Mouse (Mus musculus) kidney, embryonic 16.5 days (tissue): ENCODE results near the gene Cfap73. TPM values are rescaled to one million over a fixed set of nuclear protein-coding genes. Genes with fewer than 3 reads are reported as not detected.

ENCODE experiments used
- ATAC-seq: fragments of 200-750 bp; cut with Nextera tagmentation; 2 replicates; pipeline ENCODE4 v1.8.0; 2017; ENCODE audit warnings: moderate TSS enrichment; ENCODE audit not compliant: low FRiP score, low TSS enrichment
- H3K27ac ChIP-seq: fragments of 300-500 bp; sonication (generic); 2 replicates; pipeline ENCODE4 v1.5.1; 2014; ENCODE audit warnings: low read length
- H3K27me3 ChIP-seq: fragments of 300-500 bp; sonication (generic); 2 replicates; pipeline ENCODE4 v1.6.1; 2014; ENCODE audit warnings: low read length, control low read depth, mixed read lengths; ENCODE audit not compliant: insufficient read depth
- H3K36me3 ChIP-seq: fragments of 300-500 bp; sonication (generic); 2 replicates; pipeline ENCODE4 v1.6.1; 2014; ENCODE audit warnings: low read length, control low read depth, mixed read lengths; ENCODE audit not compliant: insufficient read depth
- H3K4me1 ChIP-seq: fragments of 300-500 bp; sonication (generic); 2 replicates; pipeline ENCODE4 v1.6.1; 2014; ENCODE audit warnings: low read length, control low read depth, mixed read lengths; ENCODE audit not compliant: insufficient read depth
- H3K4me2 ChIP-seq: fragments of 300-500 bp; sonication (generic); replicated peaks from 2 replicates; pipeline ENCODE4 v1.6.1; 2014; ENCODE audit warnings: low read depth, low read length
- H3K4me3 ChIP-seq: fragments of 300-500 bp; sonication (generic); 2 replicates; pipeline ENCODE4 v1.5.1; 2014; ENCODE audit warnings: mild to moderate bottlenecking, low read length
- H3K9ac ChIP-seq: fragments of 300-500 bp; sonication (generic); replicated peaks from 2 replicates; pipeline ENCODE4 v1.6.1; 2014; ENCODE audit warnings: low read length
- H3K9me3 ChIP-seq: fragments of 300-500 bp; sonication (generic); 2 replicates; pipeline ENCODE4 v1.6.1; 2016; ENCODE audit warnings: low read length, control low read depth
- WGBS: fragments of 180-500 bp; shearing (Covaris S2); extraction: QIAGEN DNeasy Blood & Tissue Kit; methylation state at CpG from one replicate; pipeline ENCODE4 v1.1.7; 2014; 5-methylcytosine and 5-hydroxymethylcytosine counted together
- polyA plus RNA-seq: library from polyadenylated mRNA; unstranded; fragments of >200 nt; fragmentation: Nextera tagmentation; extraction: Ambion mirVana; gene quantifications from 2 replicates; pipeline ENCODE4 v1.2.1, GENCODE M21; 2015

Cfap73 gene
- polyA plus RNA-seq, 1 experiment from 2014 or later: not detected

GRCm38 (mm10) chr5:120592141-120592540, 41.9 kb downstream of the Cfap73 start:
- H3K9me3 ChIP-seq: no peaks in the 10 kb centered on the region
- no peak overlapping the region for H3K9ac ChIP-seq
- no peaks in the 10 kb centered on the region for H3K36me3 ChIP-seq
- H3K4me1 ChIP-seq: peaks cover 13% of the 10 kb centered on the region
- H3K27me3 ChIP-seq: no peaks in the 10 kb centered on the region
- ATAC-seq: no peak
- H3K27ac ChIP-seq: no peak overlapping the region
- no peak overlapping the region for H3K4me3 ChIP-seq
- H3K4me2 ChIP-seq: no peak overlapping the region
- 72% methylated on average over 7 of the region's 7 CpGs for WGBS

GRCm38 (mm10) chr5:120590356-120591010, 43.6 kb downstream of the Cfap73 start:
- no peak for ATAC-seq
- H3K9me3 ChIP-seq: no peaks in the 10 kb centered on the region

GRCm38 (mm10) chr5:120588569-120589094, 45.4 kb downstream of the Cfap73 start, which contains the start of the genes Tpcn1 and Iqcd:
Tpcn1 (minus strand) TSS chr5:120588673.
Iqcd (plus strand) TSS chr5:120589016.
- Histone ChIP-seq H3K9ac (peak within 1 kb of the TSS; percentile 86), H3K4me2 (peak within 1 kb of the TSS; percentile 93), H3K9me3 (no peaks in the 10 kb centered on the region), H3K36me3 (peaks cover 8% of the 10 kb centered on the region; the same call in 1 of the 2 replicates), H3K4me1 (peaks cover 25% of the 10 kb centered on the region), H3K4me3 (peak within 1 kb of the TSS; percentile 82), H3K27me3 (no peaks in the 10 kb centered on the region), H3K27ac (peak within 1 kb of the TSS; percentile 65)
- WGBS: 0% methylated on average over 35 of the region's 35 CpGs
- ATAC-seq: peak; percentile 96

More at GRCm38 (mm10) chr5:120590356-120591010, 43.6 kb downstream of the Cfap73 start:
- Histone ChIP-seq H3K4me2 (no peak overlapping the region), H3K27me3 (no peaks in the 10 kb centered on the region), H3K4me1 (peaks cover 25% of the 10 kb centered on the region), H3K27ac (no peak overlapping the region), H3K4me3 (no peak overlapping the region), H3K9ac (no peak overlapping the region), H3K36me3 (no peaks in the 10 kb centered on the region)
- 75% methylated on average over 16 of the region's 16 CpGs for WGBS

GRCm38 (mm10) chr5:120587940-120588568, 46.0 kb downstream of the Cfap73 start:
- ATAC-seq: no peak; the same call in 1 of the 2 replicates
- no peaks in the 10 kb centered on the region for H3K9me3 ChIP-seq
- H3K4me1 ChIP-seq: peaks cover 25% of the 10 kb centered on the region
- H3K4me2 ChIP-seq: peak overlapping the region; percentile 93
- H3K36me3 ChIP-seq: peaks cover 11% of the 10 kb centered on the region; the same call in 1 of the 2 replicates
- under 1% methylated on average over 29 of the region's 29 CpGs for WGBS
- H3K4me3 ChIP-seq: peak overlapping the region; percentile 82
- H3K27ac ChIP-seq: peak overlapping the region; percentile 65
- H3K9ac ChIP-seq: peak overlapping the region; percentile 86
- H3K27me3 ChIP-seq: no peaks in the 10 kb centered on the region

GRCm38 (mm10) chr5:120587616-120587926, 46.5 kb downstream of the Cfap73 start:
- Histone ChIP-seq H3K4me1 (peaks cover 25% of the 10 kb centered on the region), H3K4me2 (peak overlapping the region; percentile 93), H3K27ac (peak overlapping the region; percentile 31), H3K9ac (peak overlapping the region; percentile 86), H3K27me3 (no peaks in the 10 kb centered on the region), H3K9me3 (no peaks in the 10 kb centered on the region), H3K36me3 (peaks cover 14% of the 10 kb centered on the region; the same call in 1 of the 2 replicates), H3K4me3 (peak overlapping the region; percentile 82)
- WGBS: 18% methylated on average over 9 of the region's 9 CpGs
- no peak for ATAC-seq

- ATAC-seq: no peak
- H3K36me3 ChIP-seq: peaks cover 17% of the 10 kb centered on the region
- peak overlapping the region; percentile 93 for H3K4me2 ChIP-seq
- no peaks in the 10 kb centered on the region for H3K9me3 ChIP-seq
- 10% methylated on average over 17 of the region's 17 CpGs for WGBS
- H3K27me3 ChIP-seq: no peaks in the 10 kb centered on the region
- peaks cover 26% of the 10 kb centered on the region for H3K4me1 ChIP-seq
- H3K4me3 ChIP-seq: peak overlapping the region; percentile 82
- H3K9ac ChIP-seq: peak overlapping the region; percentile 86
- H3K27ac ChIP-seq: peak overlapping the region; percentile 31
Observed at GRCm38 (mm10) chr5:120586741-120587615, 47.1 kb downstream of the Cfap73 start.

GRCm38 (mm10) chr5:120584968-120585367, 49.1 kb downstream of the Cfap73 start:
- H3K4me1 ChIP-seq: peaks cover 44% of the 10 kb centered on the region
- H3K9ac ChIP-seq: no peak overlapping the region
- H3K36me3 ChIP-seq: peaks cover 18% of the 10 kb centered on the region
- H3K27ac ChIP-seq: no peak overlapping the region
- no peak for ATAC-seq
- 44% methylated on average over 15 of the region's 15 CpGs for WGBS
- no peak overlapping the region for H3K4me2 ChIP-seq
- H3K27me3 ChIP-seq: no peaks in the 10 kb centered on the region
- no peak overlapping the region for H3K4me3 ChIP-seq
- no peaks in the 10 kb centered on the region for H3K9me3 ChIP-seq

- Histone ChIP-seq H3K9ac (no peak overlapping the region), H3K27me3 (no peaks in the 10 kb centered on the region), H3K4me2 (no peak overlapping the region), H3K9me3 (no peaks in the 10 kb centered on the region), H3K36me3 (peaks cover 18% of the 10 kb centered on the region), H3K4me3 (no peak overlapping the region), H3K27ac (no peak overlapping the region), H3K4me1 (peaks cover 54% of the 10 kb centered on the region)
- WGBS: 82% methylated on average over 4 of the region's 4 CpGs
- ATAC-seq: no peak
Observed at GRCm38 (mm10) chr5:120583511-120583910, 50.5 kb downstream of the Cfap73 start.

GRCm38 (mm10) chr5:120582002-120582401, 52.0 kb downstream of the Cfap73 start:
- peak overlapping the region; percentile 68 for H3K27ac ChIP-seq
- ATAC-seq: no peak
- H3K4me2 ChIP-seq: no peak overlapping the region
- no peak overlapping the region for H3K4me3 ChIP-seq
- H3K27me3 ChIP-seq: no peaks in the 10 kb centered on the region
- H3K4me1 ChIP-seq: peaks cover 56% of the 10 kb centered on the region
- 69% methylated on average over 9 of the region's 9 CpGs for WGBS
- no peaks in the 10 kb centered on the region for H3K9me3 ChIP-seq
- peaks cover 18% of the 10 kb centered on the region for H3K36me3 ChIP-seq
- H3K9ac ChIP-seq: no peak overlapping the region
